Mouse (Mus musculus) midbrain, embryonic 10.5 days (tissue): Measurements from ENCODE around the gene Elmsan1. TPM values are rescaled to one million over a fixed set of nuclear protein-coding genes. Genes with fewer than 3 reads are reported as not detected.

Experiments used
- DNase-seq: peaks from one replicate; pipeline ENCODE4 v3.0.0-alpha.2; 2017; ENCODE audit warnings: low spot score
- H3K27ac ChIP-seq: fragments of 300-500 bp; sonication (generic); replicated peaks from 2 replicates; pipeline ENCODE4 v1.5.1; 2016; ENCODE audit warnings: mild to moderate bottlenecking
- H3K27me3 ChIP-seq: fragments of 300-500 bp; sonication (generic); 2 replicates; pipeline ENCODE4 v1.6.1; 2016; ENCODE audit warnings: low read depth, mild to moderate bottlenecking; ENCODE audit not compliant: poor library complexity, severe bottlenecking
- H3K36me3 ChIP-seq: fragments of 300-500 bp; sonication (generic); 2 replicates; pipeline ENCODE4 v1.6.1; 2016; ENCODE audit warnings: mild to moderate bottlenecking, moderate library complexity
- H3K4me1 ChIP-seq: fragments of 300-500 bp; sonication (generic); 2 replicates; pipeline ENCODE4 v1.6.1; 2016
- H3K4me3 ChIP-seq: fragments of 300-500 bp; sonication (generic); 2 replicates; pipeline ENCODE4 v1.5.1; 2016; ENCODE audit warnings: mild to moderate bottlenecking, moderate library complexity
- H3K9me3 ChIP-seq: fragments of 300-500 bp; sonication (generic); replicated peaks from 2 replicates; pipeline ENCODE4 v1.6.1; 2016; ENCODE audit warnings: mild to moderate bottlenecking
- WGBS: fragments of 180-500 bp; shearing (Covaris S2); methylation state at CpG from one replicate; pipeline ENCODE4 v1.1.7; 2016; 5-methylcytosine and 5-hydroxymethylcytosine counted together
- polyA plus RNA-seq: library from polyadenylated mRNA; unstranded; fragments of >200 nt; fragmentation: Nextera tagmentation; extraction: Ambion mirVana; gene quantifications from 2 replicates; pipeline ENCODE4 v1.2.1, GENCODE M21; 2016

Gene Elmsan1
- polyA plus RNA-seq, 1 experiment from 2014 or later: 6.3 TPM

GRCm38 (mm10) chr12:84226117-84226840, 7.6 kb upstream of the Elmsan1 start:
- no peak overlapping the region for H3K4me3 ChIP-seq
- WGBS: 88% methylated on average over 9 of the region's 9 CpGs
- H3K36me3 ChIP-seq: no peaks in the 10 kb centered on the region
- H3K9me3 ChIP-seq: no peaks in the 10 kb centered on the region
- no peak for DNase-seq
- no peak overlapping the region for H3K27ac ChIP-seq
- H3K27me3 ChIP-seq: peaks cover 6% of the 10 kb centered on the region
- peaks cover 13% of the 10 kb centered on the region for H3K4me1 ChIP-seq

- Histone ChIP-seq H3K27ac (peak overlapping the region; percentile 73), H3K36me3 (no peaks in the 10 kb centered on the region)
- WGBS: 3% methylated on average over 17 of the region's 17 CpGs
Observed at GRCm38 (mm10) chr12:84222405-84222961, 3.8 kb upstream of the Elmsan1 start.

GRCm38 (mm10) chr12:84220951-84221891, 2.5 kb upstream of the Elmsan1 start:
- Histone ChIP-seq H3K4me1 (peaks cover 50% of the 10 kb centered on the region), H3K4me3 (no peak overlapping the region), H3K9me3 (0 out of 2 replicates have a peak, but pooled peaks cover 2% of the 10 kb centered on the region), H3K36me3 (no peaks in the 10 kb centered on the region; the same call in 1 of the 2 replicates), H3K27me3 (peaks cover 34% of the 10 kb centered on the region), H3K27ac (no peak overlapping the region)
- 77% methylated on average over 14 of the region's 14 CpGs for WGBS
- no peak for DNase-seq

More at GRCm38 (mm10) chr12:84222405-84222961, 3.8 kb upstream of the Elmsan1 start:
- DNase-seq: peak; percentile 65
- Histone ChIP-seq H3K9me3 (no peaks in the 10 kb centered on the region), H3K4me1 (peaks cover 38% of the 10 kb centered on the region), H3K27me3 (peaks cover 24% of the 10 kb centered on the region), H3K4me3 (peak overlapping the region; percentile 49)

- DNase-seq: no peak
- 0 out of 2 replicates have a peak, but pooled peaks cover 3% of the 10 kb centered on the region for H3K9me3 ChIP-seq
- H3K36me3 ChIP-seq: no peaks in the 10 kb centered on the region; the same call in 1 of the 2 replicates
- H3K4me1 ChIP-seq: peaks cover 57% of the 10 kb centered on the region
- H3K27ac ChIP-seq: no peak overlapping the region
- H3K4me3 ChIP-seq: no peak overlapping the region
- 78% methylated on average over 4 of the region's 4 CpGs for WGBS
- H3K27me3 ChIP-seq: peaks cover 36% of the 10 kb centered on the region
Observed at GRCm38 (mm10) chr12:84220515-84220914, 1.8 kb upstream of the Elmsan1 start.

- DNase-seq: no peak
- 4% methylated on average over 14 of the region's 14 CpGs for WGBS
- Histone ChIP-seq H3K9me3 (0 out of 2 replicates have a peak, but pooled peaks cover 3% of the 10 kb centered on the region), H3K4me1 (peaks cover 71% of the 10 kb centered on the region), H3K27me3 (peaks cover 36% of the 10 kb centered on the region), H3K36me3 (no peaks in the 10 kb centered on the region; the same call in 1 of the 2 replicates), H3K27ac (peak overlapping the region; percentile 94), H3K4me3 (peak overlapping the region; percentile 74)
Observed at GRCm38 (mm10) chr12:84219121-84219561, 460 bp upstream of the Elmsan1 start.

- H3K4me1 ChIP-seq: peaks cover 71% of the 10 kb centered on the region
- peaks cover 51% of the 10 kb centered on the region for H3K27me3 ChIP-seq
- 3% methylated on average over 21 of the region's 21 CpGs for WGBS
- H3K9me3 ChIP-seq: 0 out of 2 replicates have a peak, but pooled peaks cover 3% of the 10 kb centered on the region
- peak; percentile 64 for DNase-seq
- H3K27ac ChIP-seq: peak overlapping the region; percentile 94
- H3K4me3 ChIP-seq: peak overlapping the region; percentile 74
- peaks cover 2% of the 10 kb centered on the region; the same call in 1 of the 2 replicates for H3K36me3 ChIP-seq
Observed at GRCm38 (mm10) chr12:84217508-84218131, 1.1 kb downstream of the Elmsan1 start.

GRCm38 (mm10) chr12:84217111-84217507, 1.6 kb downstream of the Elmsan1 start:
- Histone ChIP-seq H3K27me3 (peaks cover 56% of the 10 kb centered on the region), H3K4me1 (peaks cover 69% of the 10 kb centered on the region), H3K27ac (peak overlapping the region; percentile 94; the same call in 1 of the 2 replicates), H3K9me3 (0 out of 2 replicates have a peak, but pooled peaks cover 3% of the 10 kb centered on the region), H3K36me3 (peaks cover 2% of the 10 kb centered on the region; the same call in 1 of the 2 replicates), H3K4me3 (peak overlapping the region; percentile 74)
- WGBS: 34% methylated on average over 4 of the region's 4 CpGs
- no peak for DNase-seq

GRCm38 (mm10) chr12:84215758-84216440, 2.8 kb downstream of the Elmsan1 start:
- Histone ChIP-seq H3K4me1 (peaks cover 77% of the 10 kb centered on the region), H3K36me3 (peaks cover 2% of the 10 kb centered on the region; the same call in 1 of the 2 replicates), H3K4me3 (peak overlapping the region; percentile 7; the same call in 1 of the 2 replicates), H3K9me3 (0 out of 2 replicates have a peak, but pooled peaks cover 3% of the 10 kb centered on the region), H3K27me3 (peaks cover 59% of the 10 kb centered on the region), H3K27ac (peak overlapping the region; percentile 17; the same call in 1 of the 2 replicates)
- no peak for DNase-seq
- 79% methylated on average over 9 of the region's 11 CpGs for WGBS

- 32% methylated on average over 14 of the region's 14 CpGs for WGBS
- H3K9me3 ChIP-seq: 0 out of 2 replicates have a peak, but pooled peaks cover 3% of the 10 kb centered on the region
- DNase-seq: peak; percentile 62
- H3K36me3 ChIP-seq: peaks cover 2% of the 10 kb centered on the region
- H3K4me3 ChIP-seq: peak overlapping the region; percentile 7; the same call in 1 of the 2 replicates
- H3K27ac ChIP-seq: 0 out of 2 replicates have a peak overlapping the region, but pooled peaks have one; percentile 17
- peaks cover 73% of the 10 kb centered on the region for H3K4me1 ChIP-seq
- peaks cover 59% of the 10 kb centered on the region for H3K27me3 ChIP-seq
Observed at GRCm38 (mm10) chr12:84214495-84215175, 4.0 kb downstream of the Elmsan1 start.

GRCm38 (mm10) chr12:84212297-84212696, 6.4 kb downstream of the Elmsan1 start:
- H3K27ac ChIP-seq: no peak overlapping the region
- WGBS: 82% methylated on average over 4 of the region's 4 CpGs
- peaks cover 69% of the 10 kb centered on the region for H3K27me3 ChIP-seq
- H3K4me1 ChIP-seq: peaks cover 53% of the 10 kb centered on the region
- peaks cover 2% of the 10 kb centered on the region for H3K36me3 ChIP-seq
- no peak overlapping the region for H3K4me3 ChIP-seq
- DNase-seq: no peak
- 0 out of 2 replicates have a peak, but pooled peaks cover 3% of the 10 kb centered on the region for H3K9me3 ChIP-seq
